Mouse (Mus musculus) lung, postnatal 4 days (tissue): ENCODE data around the gene Pik3cd.
A peak's percentile ranks its signal among the peaks of the same experiment; 100 is the strongest.
"Not testable (repeated sequence)": the region's sequence is repeated elsewhere in the genome, so short reads cannot be mapped to it uniquely, and the experiment has no call there.

Experiments
- DNase-seq, 2 experiments: peaks; one replicate each; pipeline ENCODE4 v3.0.0; 2021

Gene Pik3cd

GRCm38 (mm10) chr4:149702210-149702979 is at the start of gene Pik3cd:
Pik3cd (minus strand) TSS chr4:149702571.
- DNase-seq = peak; percentile 66 to 74

DNA sequence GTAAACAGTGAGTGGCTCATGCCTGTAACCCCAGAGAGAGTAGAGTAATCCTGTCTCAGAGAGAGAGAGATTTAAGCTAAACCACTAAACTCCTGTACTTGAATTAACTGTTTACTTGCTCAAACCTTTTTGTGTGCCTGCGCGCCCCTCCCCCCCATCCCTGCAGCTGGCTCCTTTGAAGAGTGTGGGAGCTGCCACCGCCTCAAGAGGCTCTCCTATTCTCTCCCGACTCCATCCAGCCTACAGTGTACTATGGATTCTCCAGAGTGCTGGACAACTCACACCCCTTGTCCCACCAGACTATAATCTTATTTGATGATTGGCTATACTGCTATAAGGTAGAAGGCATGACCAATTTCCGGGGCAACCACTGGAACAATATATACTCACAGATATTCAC is 48.3 kb upstream of the Pik3cd start:
- no peak for DNase-seq

DNA sequence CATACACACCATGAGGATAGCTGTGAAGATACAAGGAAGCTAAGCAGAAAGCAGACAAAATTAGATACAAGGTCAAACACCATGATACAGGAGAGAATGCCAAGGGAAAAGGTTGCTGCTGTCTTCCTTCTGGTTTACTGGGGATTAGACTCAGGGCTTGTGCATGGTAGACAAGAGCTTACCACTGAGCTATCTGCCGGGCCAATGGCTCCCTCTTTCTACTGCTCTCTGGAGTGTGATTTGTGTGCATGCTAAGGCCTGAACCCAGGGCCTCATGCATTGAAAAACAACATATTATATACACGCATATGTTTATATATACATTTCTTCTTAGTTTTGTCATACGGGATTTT is 47.3 kb upstream of the Pik3cd start:
- DNase-seq = not testable (repeated sequence)

DNA sequence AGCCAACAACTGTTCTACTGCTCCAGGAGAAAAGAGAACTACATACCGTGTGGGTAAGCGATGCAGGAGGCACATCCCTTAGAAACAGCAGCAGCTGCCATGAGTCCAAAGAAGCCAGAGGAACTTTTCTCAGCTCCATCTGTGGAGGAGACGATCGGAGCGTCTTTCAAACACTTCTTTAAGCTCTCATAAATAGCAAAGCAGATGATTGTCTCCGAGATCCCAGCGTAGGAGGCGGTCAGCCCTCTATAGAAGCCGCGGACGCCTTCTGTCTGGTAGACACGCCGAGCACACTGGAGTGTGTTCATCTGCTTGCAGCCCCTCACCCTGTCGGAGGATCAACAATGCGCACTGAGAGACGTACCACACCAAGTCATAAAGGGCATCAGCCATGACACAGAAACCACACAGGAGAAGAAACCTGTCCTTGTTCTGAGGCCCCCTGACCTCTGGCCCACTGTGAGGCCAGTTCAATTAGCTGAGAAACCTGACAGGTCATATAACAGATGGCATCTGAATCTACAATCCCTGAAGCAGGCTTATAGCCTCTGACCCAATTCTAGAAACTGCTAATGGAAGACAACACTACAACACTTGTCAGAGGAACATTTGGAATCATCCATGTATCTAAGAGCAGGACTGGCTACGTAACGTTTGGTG is 46.8 kb upstream of the Pik3cd start:
- no peak for DNase-seq

- no peak for DNase-seq
These were observed 41.7 kb upstream of the Pik3cd start for GRCm38 (mm10) chr4:149744119-149744518.

DNA sequence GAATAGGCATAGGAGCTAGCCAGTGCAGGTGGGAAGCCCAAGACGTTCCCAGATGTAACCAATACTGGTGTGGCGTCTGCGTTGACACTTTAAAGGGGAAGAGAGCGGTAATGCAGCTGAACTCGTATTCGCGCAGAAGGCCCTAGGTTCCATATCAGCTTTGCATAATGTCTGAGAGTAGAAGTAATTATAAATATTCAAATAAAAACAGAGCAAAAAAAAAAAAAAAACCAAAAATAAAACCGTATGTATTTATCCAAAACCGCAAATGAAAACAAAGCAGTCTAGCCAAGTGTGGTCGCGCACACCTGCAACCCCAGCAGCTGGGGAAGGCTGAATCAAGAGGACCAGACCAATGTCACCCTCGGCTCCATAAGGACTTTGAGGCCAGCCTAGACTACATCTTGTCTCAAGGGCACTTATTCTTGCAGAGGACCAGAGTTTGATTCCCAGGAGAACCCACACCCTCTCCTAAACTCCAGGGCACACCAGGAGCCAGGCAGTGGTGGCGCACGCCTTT is 39.7 kb upstream of the Pik3cd start:
- no peak for DNase-seq

DNA sequence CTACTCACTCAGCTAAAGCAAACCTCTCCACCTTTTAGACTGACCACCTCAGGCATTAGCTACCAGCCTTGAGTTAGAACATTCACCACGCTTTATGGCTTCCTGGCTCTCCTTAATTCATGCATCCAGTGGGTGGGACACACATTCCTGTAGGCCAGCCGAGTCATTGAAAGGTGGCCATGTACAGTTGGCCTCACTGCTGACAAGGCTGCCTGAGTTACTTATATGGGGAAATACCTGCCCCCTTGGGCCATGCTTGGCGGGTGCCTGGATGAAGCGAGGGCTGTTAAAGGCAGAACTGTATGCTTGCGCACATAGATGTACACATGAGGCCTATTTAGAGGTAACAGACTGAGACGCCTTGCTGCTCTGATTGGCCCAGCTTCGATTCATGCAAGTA is 37.9 kb upstream of the Pik3cd start:
- DNase-seq = no peak

- no peak for DNase-seq
These were observed 37.1 kb upstream of the Pik3cd start for GRCm38 (mm10) chr4:149739478-149739877.

DNA sequence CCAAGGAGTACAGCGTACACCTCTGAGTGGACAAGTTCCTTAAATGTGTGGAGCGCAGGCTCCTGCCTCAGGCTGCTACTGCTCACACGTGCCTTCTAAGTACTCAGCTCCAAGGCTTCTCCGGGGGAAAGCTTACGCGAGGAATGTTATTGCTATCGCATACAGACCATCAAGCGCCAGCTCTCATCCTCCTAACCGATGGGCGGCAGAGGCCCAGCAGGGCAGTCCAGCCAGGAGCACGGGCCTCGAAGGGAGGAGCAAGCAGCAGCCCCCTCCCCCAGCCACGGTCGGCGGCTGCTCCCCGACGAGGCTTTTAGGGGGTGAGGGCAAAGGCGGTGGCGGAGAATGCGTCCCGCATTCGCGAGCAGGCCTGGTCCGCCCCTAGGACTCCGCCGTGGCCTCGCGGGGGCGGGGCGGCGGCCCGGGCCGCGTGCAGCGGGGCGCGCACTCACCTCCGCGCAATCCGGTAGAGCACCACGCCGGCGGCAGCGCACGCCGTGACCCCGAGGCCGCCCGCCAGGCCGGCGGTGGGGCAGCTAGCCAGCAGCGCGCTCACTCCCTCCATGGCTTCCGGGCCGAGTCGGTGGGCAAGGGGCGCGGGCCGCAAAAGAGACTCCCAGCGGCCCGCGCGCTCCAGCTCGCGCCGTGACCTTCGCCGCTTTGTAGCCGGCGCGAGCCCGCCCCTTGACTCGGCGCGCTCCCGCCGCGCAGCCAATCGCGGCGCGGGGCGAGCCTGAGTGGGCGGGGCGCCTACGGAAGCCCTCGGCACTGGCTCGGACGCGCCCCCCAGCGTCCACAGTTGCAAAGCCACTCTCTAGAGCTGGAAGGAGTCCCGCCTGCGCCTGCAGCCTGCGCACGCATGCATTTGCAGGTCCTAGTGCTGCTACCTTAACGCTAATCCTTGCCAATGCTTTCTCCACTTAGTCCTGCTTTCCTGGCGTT is 35.3 kb upstream of the Pik3cd start, which contains the start of gene Tmem201:
Gene Tmem201 (minus strand): TSS at position 662 of the 942 bp plus-strand sequence.
- DNase-seq = peak; percentile 95

GRCm38 (mm10) chr4:149736581-149736980 is 34.2 kb upstream of the Pik3cd start:
- peak in 1 of 2 experiments; percentile 56 for DNase-seq

GRCm38 (mm10) chr4:149735624-149736250 is 33.4 kb upstream of the Pik3cd start:
- no peak for DNase-seq

- no peak for DNase-seq
These were observed 32.5 kb upstream of the Pik3cd start for GRCm38 (mm10) chr4:149734730-149735475.

- no peak for DNase-seq
These were observed 31.9 kb upstream of the Pik3cd start for GRCm38 (mm10) chr4:149734246-149734645.

DNA sequence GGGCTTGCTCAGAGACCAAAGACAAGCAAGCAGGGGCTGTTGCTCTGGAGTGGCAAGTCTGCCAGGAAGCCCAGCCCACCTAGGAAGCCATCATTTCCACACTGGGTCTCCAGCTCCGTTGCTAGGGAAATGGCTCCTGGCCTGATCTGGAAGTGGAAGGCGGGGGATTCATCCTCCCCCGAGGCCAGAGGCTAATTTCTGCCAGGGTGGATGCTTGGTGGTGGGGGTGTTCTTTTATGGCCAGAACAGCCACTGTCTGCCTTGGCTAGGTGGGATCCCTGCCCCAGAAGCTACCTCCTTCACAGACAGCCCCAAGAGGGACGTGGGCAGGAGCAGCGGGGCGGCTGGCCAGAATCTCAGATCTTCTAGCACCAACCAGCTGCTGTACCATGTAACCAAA is 31.4 kb upstream of the Pik3cd start:
- no peak for DNase-seq

DNA sequence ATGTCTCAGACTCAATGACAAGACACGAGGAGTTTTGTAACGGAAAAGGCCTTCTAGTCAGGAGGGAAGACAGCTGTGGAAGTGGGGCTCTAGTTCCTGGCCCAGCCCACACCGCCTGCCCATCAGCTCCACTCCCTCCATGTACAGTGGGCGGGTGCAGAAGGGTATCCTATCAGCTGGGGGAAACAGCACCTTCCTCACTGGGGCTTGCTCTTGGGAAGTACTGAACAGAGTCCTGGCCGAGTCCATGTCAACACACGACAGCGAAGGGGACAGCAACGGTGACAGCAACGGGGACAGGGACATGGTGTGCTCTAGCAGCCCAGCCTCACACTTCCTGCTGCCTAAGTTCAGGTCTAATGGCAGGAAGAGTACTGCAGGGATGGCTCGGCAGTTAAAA is 30.4 kb upstream of the Pik3cd start:
- DNase-seq = peak in 1 of 2 experiments; percentile 36

GRCm38 (mm10) chr4:149732313-149732712 is 29.9 kb upstream of the Pik3cd start:
- no peak for DNase-seq

DNA sequence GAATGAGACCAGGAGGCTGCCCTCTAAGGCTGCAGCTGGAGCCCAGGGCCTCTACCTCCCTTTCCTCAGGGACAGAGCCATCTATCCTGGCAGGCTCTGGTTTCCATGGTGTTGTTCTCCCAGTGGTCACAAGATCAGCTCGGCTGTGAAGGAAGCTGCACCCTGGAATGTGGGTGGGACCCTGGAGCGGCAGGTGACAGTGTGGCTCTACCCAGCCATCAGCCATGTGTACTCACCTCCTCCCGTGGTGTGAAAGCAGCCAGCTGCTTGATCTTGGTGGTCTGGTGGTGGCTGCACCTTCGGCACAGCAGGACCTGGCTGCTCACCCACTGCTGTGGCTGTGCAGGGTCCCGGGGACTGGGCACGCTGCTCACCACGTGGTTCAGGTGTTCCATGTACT is 28.5 kb upstream of the Pik3cd start:
- DNase-seq = no peak

DNA sequence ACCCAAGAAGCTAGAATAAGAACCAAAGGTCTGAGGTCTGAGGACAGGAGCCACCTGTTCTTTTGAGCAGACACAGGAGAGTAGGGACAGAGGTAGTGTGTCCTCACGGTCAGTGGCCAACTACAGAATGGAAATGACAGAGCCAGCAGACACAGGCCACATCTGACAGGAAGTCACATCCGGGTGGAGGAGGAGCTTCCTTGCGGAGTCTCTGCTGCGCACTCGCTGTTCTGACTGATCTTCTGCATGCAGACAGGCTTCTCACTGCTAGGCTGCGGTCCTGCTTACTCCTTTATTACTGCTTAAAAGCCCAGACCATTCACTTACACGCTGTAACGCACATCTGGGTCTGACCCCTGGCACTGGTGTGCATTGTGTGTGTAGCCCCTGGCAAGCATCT is 26.4 kb upstream of the Pik3cd start:
- DNase-seq = peak in 1 of 2 experiments; percentile 41

- peak in 1 of 2 experiments; percentile 20 for DNase-seq
These were observed 25.3 kb upstream of the Pik3cd start for GRCm38 (mm10) chr4:149727636-149728035.

DNA sequence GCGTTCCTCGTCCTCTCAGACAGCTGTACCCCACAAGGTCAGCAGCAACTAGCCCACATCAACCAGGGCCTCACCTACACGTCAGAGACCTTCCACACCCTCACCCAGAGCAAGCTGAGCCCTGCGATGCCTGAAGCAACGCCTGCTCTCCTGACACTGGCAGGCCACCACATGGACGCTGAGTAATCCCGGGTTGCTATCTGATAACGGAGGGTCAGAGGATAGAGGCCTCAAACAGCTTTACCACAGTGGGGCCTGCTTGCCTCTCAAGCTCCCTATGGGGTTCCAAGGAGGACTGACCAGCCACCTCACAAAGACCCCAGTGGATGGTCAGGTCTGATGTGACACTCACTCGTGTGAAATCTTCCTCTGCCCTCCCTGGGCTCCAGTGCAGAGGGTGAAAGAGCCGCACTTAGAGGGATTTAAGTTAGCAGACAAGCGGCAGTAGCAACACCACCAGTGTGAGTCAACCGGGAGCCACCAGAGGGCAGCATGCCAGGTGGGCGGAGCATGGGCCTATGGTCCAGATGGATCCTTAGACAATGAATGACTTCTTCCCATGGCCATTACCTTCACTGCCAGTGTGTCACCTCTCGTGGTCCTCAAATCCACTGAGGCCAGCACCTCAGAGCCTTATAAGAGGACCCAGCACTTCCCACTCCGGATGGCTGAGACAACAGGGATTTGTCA is 23.4 kb upstream of the Pik3cd start:
- DNase-seq = peak; percentile 81 to 87

DNA sequence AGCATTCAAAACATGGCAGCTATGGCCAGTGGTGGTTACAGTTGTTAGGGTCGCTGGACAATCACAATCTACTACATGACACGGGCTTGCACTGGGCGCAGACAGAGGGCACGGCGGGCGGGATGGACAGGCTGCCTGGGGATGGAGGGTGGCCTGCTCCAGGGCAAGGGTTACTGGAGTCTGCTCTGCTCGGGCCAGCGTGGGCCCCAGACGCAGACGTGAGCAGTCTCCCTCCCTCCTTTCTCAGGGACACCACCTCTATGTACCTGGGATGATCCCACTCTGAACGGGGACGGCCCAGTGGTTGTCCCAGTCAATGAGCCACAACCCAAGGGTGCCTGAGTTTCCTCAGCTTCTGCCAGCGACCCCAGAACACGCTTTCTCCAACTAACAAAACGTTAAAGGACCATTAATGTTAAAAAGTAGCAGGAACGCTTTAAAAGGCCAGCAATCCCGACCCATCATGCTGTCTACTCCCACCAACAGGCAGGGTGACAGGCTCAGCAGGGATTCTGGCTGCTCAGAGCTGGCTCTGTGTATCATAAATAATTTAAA is 22.6 kb upstream of the Pik3cd start:
- DNase-seq = no peak
